8 mouse cellular contexts compared by ENCODE assay signal in genomic region chrX:71049864-71050576, GRCm38 (mm10). TPM values are rescaled to one million over a fixed set of nuclear protein-coding genes. Genes with fewer than 3 reads are reported as not detected.
DNase-seq lines count a peak whose midpoint lies in the region; ATAC-seq and TF ChIP-seq lines count a peak whose summit lies in the region.

Gene Mamld1 (plus strand): TSS chrX:71050256.

- no peaks in the 10 kb centered on the region for H3K9me3 ChIP-seq in hindbrain, embryonic 14.5 days (ENCODE audit: control insufficient read depth, low read length)
- H3K9me3 ChIP-seq in lung, postnatal 0 days (ENCODE audit: low read length), result no peaks in the 10 kb centered on the region

- peak within 1 kb of the TSS; percentile 75 for H3K27ac ChIP-seq in gastrocnemius, adult 2 months
- H3K27ac ChIP-seq in hindbrain, embryonic 14.5 days, result peak within 1 kb of the TSS; percentile 82
- H3K27ac ChIP-seq in lung, postnatal 0 days (ENCODE audit: low read length), result peak within 1 kb of the TSS; percentile 26; the same call in 1 of the 2 replicates

- TF ChIP-seq CTCF in gastrocnemius, adult 2 months (IDR thresholded peaks at IDR 0.05), result peak; percentile 22; the same call in 1 of the 2 replicates
- peak; percentile 44; the same call in 1 of the 2 replicates for TF ChIP-seq CTCF in lung, postnatal 0 days (IDR thresholded peaks at IDR 0.05)

- H3K27me3 ChIP-seq in hindbrain, embryonic 14.5 days (ENCODE audit: control insufficient read depth, insufficient read depth, low read length), result no peaks in the 10 kb centered on the region
- H3K27me3 ChIP-seq in lung, postnatal 0 days (replicated peaks; ENCODE audit: insufficient read depth, low read length), result no peaks in the 10 kb centered on the region

- H3K4me3 ChIP-seq in gastrocnemius, adult 2 months, result peak within 1 kb of the TSS; percentile 72
- H3K4me3 ChIP-seq in hindbrain, embryonic 14.5 days (replicated peaks; ENCODE audit: low read length), result peak within 1 kb of the TSS; percentile 56
- peak within 1 kb of the TSS; percentile 44 for H3K4me3 ChIP-seq in lung, postnatal 0 days (ENCODE audit: low read depth, low read length)

- H3K4me2 ChIP-seq in hindbrain, embryonic 14.5 days (replicated peaks), result peak within 1 kb of the TSS; percentile 73
- H3K4me2 ChIP-seq in lung, postnatal 0 days (replicated peaks; ENCODE audit: low read depth, low read length), result peak within 1 kb of the TSS; percentile 70

- ATAC-seq in hindbrain, embryonic 14.5 days (ENCODE audit: low FRiP score), result peak; percentile 81
- ATAC-seq in lung, postnatal 0 days, result peak; percentile 87

- DNase-seq in adrenal gland, adult (ENCODE audit: inconsistent age in 2 of 2, low spot score in 1 of 2), result peak; percentile 84 to 92
- peak; percentile 36 to 58 for DNase-seq in cerebellum, postnatal 4 days (ENCODE audit: low spot score in 2 of 2)
- peak; percentile 86 for DNase-seq in gastrocnemius, adult 2 months
- DNase-seq in hindbrain, embryonic 14.5 days (ENCODE audit: low spot score), result peak; percentile 72
- peak; percentile 77 to 82 for DNase-seq in layer of hippocampus, postnatal 36 days
- peak; percentile 84 for DNase-seq in lung, postnatal 0 days (ENCODE audit: low spot score)
- peak; percentile 88 for DNase-seq in retina, postnatal 1 day
- DNase-seq in c-Kit-positive CD71-positive TER-119-positive erythroid progenitor cells, embryonic 14.5 days (ENCODE audit: low spot score), result no peak

- intact Hi-C loops in gastrocnemius, adult 2 months (cut with DNase I), result loop anchor here (5.0 to 10.0 kb wide), 3 partner anchors 55 to 167 kb away; no protein-coding TSS in a partner anchor

- 26% methylated on average over 47 of the region's 50 CpGs for WGBS in hindbrain, embryonic 14.5 days
- WGBS in lung, postnatal 0 days, result 14% methylated on average over 23 of the region's 50 CpGs

- H3K9ac ChIP-seq in hindbrain, embryonic 14.5 days, result peak within 1 kb of the TSS; percentile 63
- H3K9ac ChIP-seq in lung, postnatal 0 days (replicated peaks; ENCODE audit: low read depth), result peak within 1 kb of the TSS; percentile 43

- no peaks in the 10 kb centered on the region for H3K36me3 ChIP-seq in hindbrain, embryonic 14.5 days (replicated peaks; ENCODE audit: control insufficient read depth, insufficient read depth)
- H3K36me3 ChIP-seq in lung, postnatal 0 days (ENCODE audit: insufficient read depth, low read length), result no peaks in the 10 kb centered on the region

- no peak for TF ChIP-seq EP300 in lung, postnatal 0 days (IDR thresholded peaks at IDR 0.05)

- no peaks in the 10 kb centered on the region; the same call in 1 of the 2 replicates for H3K4me1 ChIP-seq in hindbrain, embryonic 14.5 days (replicated peaks; ENCODE audit: control insufficient read depth, insufficient read depth, low read length)
- no peaks in the 10 kb centered on the region for H3K4me1 ChIP-seq in lung, postnatal 0 days (ENCODE audit: insufficient read depth, low read depth, low read length)

RNA-seq across cellular contexts. Expression of gene Mamld1, which starts in this region (rescaled TPM):
- total RNA-seq in gastrocnemius, adult 2 months (2021), result 1 to 10 TPM; 1.5 to 2.0 TPM
- polyA plus RNA-seq in hindbrain, embryonic 14.5 days (2014; fragmentation: Nextera tagmentation; extraction: Ambion mirVana), result 10.1 and 10.9 TPM in 2 replicates
- total RNA-seq in layer of hippocampus, postnatal 36 days (2021), result 10 to 100 TPM; 26.3 to 29.9 TPM
- polyA plus RNA-seq in lung, postnatal 0 days (2015; fragmentation: Nextera tagmentation; extraction: Ambion mirVana), result 2.4 and 2.5 TPM in 2 replicates

Comparison
In these comparisons a context has a peak if more than half of its experiments do, and no peak if none do; other contexts are left out.
1. RNA of gene Mamld1 (total RNA-seq): 26.3 to 29.9 TPM in layer of hippocampus, postnatal 36 days; 1.5 to 2.0 TPM in gastrocnemius, adult 2 months; every median in the first group is over 4 times any median in the second.
2. H3K27ac ChIP-seq: peak in every context shown above with its lines; median percentile 82 in hindbrain, embryonic 14.5 days; 75 in gastrocnemius, adult 2 months; 26 in lung, postnatal 0 days.
3. Peak in every context shown above with its lines, with median percentiles within 50 percentile points of each other: H3K4me3 ChIP-seq.